Mouse (Mus musculus): ENCODE results near the gene Ppp1r14a. TPM values are rescaled to one million over a fixed set of nuclear protein-coding genes. Genes with fewer than 3 reads are reported as not detected.

Gene Ppp1r14a
- polyA plus RNA-seq, 1 experiment, result 11.9 TPM

DNA sequence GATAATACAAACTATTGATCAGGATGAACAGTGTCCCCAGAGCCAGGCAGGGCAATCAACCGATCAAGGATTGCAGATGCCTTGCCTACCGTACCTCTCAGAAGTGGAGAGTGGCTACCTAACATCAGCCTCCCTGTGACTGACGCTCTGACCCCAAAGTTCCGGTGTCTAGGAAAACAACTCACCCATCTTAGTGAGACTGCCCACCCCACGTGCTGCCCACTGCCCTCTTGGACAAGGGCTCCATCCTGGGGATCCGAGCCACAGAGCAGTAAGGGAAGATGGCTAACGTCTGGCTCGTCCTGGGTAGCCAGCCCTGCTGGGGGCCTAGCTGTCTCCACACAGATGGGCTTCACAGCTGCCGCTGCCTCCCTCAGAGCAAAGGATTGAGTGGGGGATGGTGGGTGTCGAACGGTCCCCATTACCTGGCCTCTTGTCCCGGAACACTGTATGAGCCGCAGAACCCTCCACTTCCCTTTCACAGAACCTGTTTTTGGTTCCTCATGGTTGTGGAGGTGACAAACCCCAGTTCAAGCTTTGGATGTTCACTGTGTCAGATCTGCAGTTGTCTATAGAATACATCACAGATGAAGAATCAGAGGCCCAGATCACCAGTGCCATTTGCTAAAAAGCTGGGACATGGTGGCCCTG, 5.1 kb downstream of the Ppp1r14a start:
- TF ChIP-seq CTCF (IDR thresholded peaks at IDR 0.05; ENCODE audit: control insufficient read depth, insufficient read depth, insufficient replicate concordance, low read depth, low read length) (no peak), POLR2A (IDR thresholded peaks at IDR 0.05; ENCODE audit: control insufficient read depth, low read depth, low read length) (no peak)
- H3K36me3 ChIP-seq (ENCODE audit: control insufficient read depth, insufficient read depth, low read length), result no peaks in the 10 kb centered on the region
- no peak overlapping the region for H3K4me3 ChIP-seq (ENCODE audit: control insufficient read depth, low read depth, low read length)
- peaks cover 17% of the 10 kb centered on the region for H3K4me1 ChIP-seq (ENCODE audit: control insufficient read depth, insufficient read depth, low read length)
- H3K27ac ChIP-seq (ENCODE audit: control insufficient read depth, insufficient read depth, low read depth, low read length), result no peak overlapping the region
- H3K27me3 ChIP-seq (ENCODE audit: control insufficient read depth, insufficient read depth, low read length), result no peaks in the 10 kb centered on the region

DNA sequence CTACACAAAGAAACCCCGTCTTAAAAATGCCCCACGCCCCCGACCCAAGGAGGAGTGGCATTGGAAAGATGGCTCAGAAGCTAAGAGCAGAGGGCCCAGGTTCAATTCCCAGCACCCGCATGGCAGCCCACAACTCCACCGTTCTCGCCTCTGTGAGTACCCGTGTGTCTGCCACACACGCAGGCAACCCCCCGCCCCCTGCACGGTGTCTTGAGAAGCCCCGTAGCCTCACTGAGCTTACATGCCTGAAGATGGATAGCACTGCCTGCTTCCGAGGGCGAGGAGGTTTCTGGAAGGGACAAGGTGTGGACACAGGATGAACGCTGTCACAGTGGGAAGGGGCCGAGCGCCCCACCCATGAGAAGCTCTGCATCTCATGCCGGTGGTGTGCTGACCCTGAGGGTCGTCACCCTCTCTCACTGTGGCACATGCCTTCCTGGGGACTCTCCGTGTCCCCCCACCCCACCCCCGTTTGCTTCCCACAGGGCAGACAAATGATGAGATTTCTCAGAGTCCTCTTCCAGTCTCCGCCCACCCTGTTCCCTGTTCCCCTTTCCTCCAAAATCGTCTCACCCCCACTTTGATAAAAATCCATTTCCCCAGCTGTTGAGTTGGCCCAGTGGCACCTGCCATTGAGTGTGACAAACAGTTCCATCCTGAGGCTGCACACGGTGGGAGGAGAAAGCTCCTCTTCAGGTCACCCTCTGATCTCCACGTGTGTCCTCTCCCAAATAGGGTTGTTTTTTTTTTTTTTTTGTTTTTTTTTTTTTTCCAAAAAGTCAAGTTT, 6.9 kb downstream of the Ppp1r14a start:
- H3K27me3 ChIP-seq (ENCODE audit: control insufficient read depth, insufficient read depth, low read length), result no peaks in the 10 kb centered on the region
- H3K27ac ChIP-seq (ENCODE audit: control insufficient read depth, insufficient read depth, low read depth, low read length), result no peak overlapping the region
- no peaks in the 10 kb centered on the region for H3K36me3 ChIP-seq (ENCODE audit: control insufficient read depth, insufficient read depth, low read length)
- peak overlapping the region; percentile 29 for H3K4me3 ChIP-seq (ENCODE audit: control insufficient read depth, low read depth, low read length)
- peaks cover 9% of the 10 kb centered on the region for H3K4me1 ChIP-seq (ENCODE audit: control insufficient read depth, insufficient read depth, low read length)
- TF ChIP-seq POLR2A (IDR thresholded peaks at IDR 0.05; ENCODE audit: control insufficient read depth, low read depth, low read length) (no peak), CTCF (IDR thresholded peaks at IDR 0.05; ENCODE audit: control insufficient read depth, insufficient read depth, insufficient replicate concordance, low read depth, low read length) (no peak)

DNA sequence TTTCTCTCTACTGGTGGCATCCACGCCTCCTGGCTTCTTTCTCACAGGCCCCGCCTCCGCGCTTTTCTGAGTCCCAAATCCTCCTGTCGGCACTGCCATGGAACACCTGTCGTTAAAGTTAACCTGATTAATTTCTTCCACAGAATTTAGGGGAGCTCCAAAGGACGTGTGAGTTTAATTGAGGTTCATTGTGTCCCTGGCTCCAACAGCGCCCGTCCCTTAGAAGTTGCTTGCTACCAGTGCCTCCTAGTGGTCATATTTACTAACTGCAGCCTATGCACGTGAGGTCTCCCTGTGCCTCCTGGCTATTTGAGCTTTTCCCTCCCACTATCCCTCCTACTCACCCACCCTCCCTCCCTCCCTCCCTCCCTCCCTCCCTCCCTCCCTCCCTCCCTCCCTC, 7.9 kb downstream of the Ppp1r14a start:
- H3K4me1 ChIP-seq (ENCODE audit: control insufficient read depth, insufficient read depth, low read length), result peaks cover 11% of the 10 kb centered on the region
- peak; percentile 93; the same call in 1 of the 2 replicates for TF ChIP-seq CTCF (IDR thresholded peaks at IDR 0.05; ENCODE audit: control insufficient read depth, insufficient read depth, insufficient replicate concordance, low read depth, low read length)
- TF ChIP-seq POLR2A (IDR thresholded peaks at IDR 0.05; ENCODE audit: control insufficient read depth, low read depth, low read length), result no peak
- H3K27me3 ChIP-seq (ENCODE audit: control insufficient read depth, insufficient read depth, low read length), result no peaks in the 10 kb centered on the region
- H3K36me3 ChIP-seq (ENCODE audit: control insufficient read depth, insufficient read depth, low read length), result no peaks in the 10 kb centered on the region
- H3K27ac ChIP-seq (ENCODE audit: control insufficient read depth, insufficient read depth, low read depth, low read length), result no peak overlapping the region
- no peak overlapping the region for H3K4me3 ChIP-seq (ENCODE audit: control insufficient read depth, low read depth, low read length)

DNA sequence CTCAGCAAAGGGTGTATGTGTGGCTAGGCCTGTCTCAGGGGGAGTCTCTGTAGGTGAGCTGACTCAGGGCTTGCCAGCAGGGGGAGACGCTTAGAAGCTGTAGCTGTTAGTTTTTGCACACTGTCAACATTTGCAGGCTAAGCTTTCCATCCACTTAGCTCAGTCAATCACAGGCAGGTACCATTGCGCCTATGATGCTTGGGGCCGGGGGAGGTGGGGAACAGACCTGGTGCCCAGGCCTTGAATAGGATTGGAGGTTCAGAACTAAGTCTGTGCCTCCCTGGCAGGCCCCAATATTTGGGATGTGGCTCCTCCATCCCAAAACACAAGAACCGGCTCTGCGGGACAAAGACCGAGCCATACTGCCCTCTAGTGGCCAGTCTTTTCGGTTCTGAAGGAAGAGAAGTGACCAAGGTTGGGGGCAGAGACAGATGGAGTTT, 12.0 kb downstream of the Ppp1r14a start:
- Histone ChIP-seq H3K36me3 (ENCODE audit: control insufficient read depth, insufficient read depth, low read length) (no peaks in the 10 kb centered on the region), H3K4me1 (ENCODE audit: control insufficient read depth, insufficient read depth, low read length) (peaks cover 25% of the 10 kb centered on the region), H3K4me3 (ENCODE audit: control insufficient read depth, low read depth, low read length) (no peak overlapping the region), H3K27me3 (ENCODE audit: control insufficient read depth, insufficient read depth, low read length) (no peaks in the 10 kb centered on the region; the same call in 1 of the 2 replicates), H3K27ac (ENCODE audit: control insufficient read depth, insufficient read depth, low read depth, low read length) (no peak overlapping the region)
- TF ChIP-seq POLR2A (IDR thresholded peaks at IDR 0.05; ENCODE audit: control insufficient read depth, low read depth, low read length), result no peak
- peak; percentile 64; the same call in 1 of the 2 replicates for TF ChIP-seq CTCF (IDR thresholded peaks at IDR 0.05; ENCODE audit: control insufficient read depth, insufficient read depth, insufficient replicate concordance, low read depth, low read length)

DNA sequence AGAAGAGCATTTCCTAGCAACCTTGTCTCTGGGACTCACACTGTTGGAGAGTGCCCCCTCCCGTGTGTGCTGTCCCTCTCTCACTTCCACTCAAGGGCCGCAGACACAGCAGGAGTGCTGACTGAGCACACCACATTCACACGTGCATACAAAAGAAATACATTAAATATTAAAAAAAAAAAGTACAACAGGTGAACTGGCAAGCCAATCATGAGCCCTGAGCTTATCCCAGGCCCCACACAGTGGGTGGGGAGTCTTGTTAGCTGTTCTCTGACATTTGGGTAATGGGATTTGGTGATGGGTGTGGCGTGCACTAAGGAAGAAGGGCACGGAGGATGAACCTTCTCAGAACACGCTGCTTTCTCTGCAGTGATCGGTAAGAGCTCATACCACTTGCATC, 13.5 kb downstream of the Ppp1r14a start:
- Histone ChIP-seq H3K36me3 (ENCODE audit: control insufficient read depth, insufficient read depth, low read length) (no peaks in the 10 kb centered on the region), H3K27me3 (ENCODE audit: control insufficient read depth, insufficient read depth, low read length) (no peaks in the 10 kb centered on the region; the same call in 1 of the 2 replicates), H3K4me1 (ENCODE audit: control insufficient read depth, insufficient read depth, low read length) (peaks cover 26% of the 10 kb centered on the region), H3K4me3 (ENCODE audit: control insufficient read depth, low read depth, low read length) (no peak overlapping the region), H3K27ac (ENCODE audit: control insufficient read depth, insufficient read depth, low read depth, low read length) (no peak overlapping the region)
- TF ChIP-seq CTCF (IDR thresholded peaks at IDR 0.05; ENCODE audit: control insufficient read depth, insufficient read depth, insufficient replicate concordance, low read depth, low read length) (no peak), POLR2A (IDR thresholded peaks at IDR 0.05; ENCODE audit: control insufficient read depth, low read depth, low read length) (no peak)

GRCm38 (mm10) chr7:29303738-29304462, 14.8 kb downstream of the Ppp1r14a start, which contains the start of gene Dpf1:
Dpf1 (plus strand) TSS chr7:29303951.
- TF ChIP-seq CTCF (IDR thresholded peaks at IDR 0.05; ENCODE audit: control insufficient read depth, insufficient read depth, insufficient replicate concordance, low read depth, low read length) (no peak), POLR2A (IDR thresholded peaks at IDR 0.05; ENCODE audit: control insufficient read depth, low read depth, low read length) (peak; percentile 71)
- H3K4me1 ChIP-seq (ENCODE audit: control insufficient read depth, insufficient read depth, low read length), result peaks cover 33% of the 10 kb centered on the region
- peak within 1 kb of the TSS; percentile 95 for H3K27ac ChIP-seq (ENCODE audit: control insufficient read depth, insufficient read depth, low read depth, low read length)
- H3K27me3 ChIP-seq (ENCODE audit: control insufficient read depth, insufficient read depth, low read length), result no peaks in the 10 kb centered on the region; the same call in 1 of the 2 replicates
- H3K36me3 ChIP-seq (ENCODE audit: control insufficient read depth, insufficient read depth, low read length), result no peaks in the 10 kb centered on the region
- peak within 1 kb of the TSS; percentile 76 for H3K4me3 ChIP-seq (ENCODE audit: control insufficient read depth, low read depth, low read length)

All from testis, adult 2 months (tissue).